Mouse (Mus musculus): ENCODE data around the gene Ggact. TPM values are rescaled to one million over a fixed set of nuclear protein-coding genes. Genes with fewer than 3 reads are reported as not detected.

Ggact gene
- polyA plus RNA-seq, 1 experiment: 49.1 TPM

DNA sequence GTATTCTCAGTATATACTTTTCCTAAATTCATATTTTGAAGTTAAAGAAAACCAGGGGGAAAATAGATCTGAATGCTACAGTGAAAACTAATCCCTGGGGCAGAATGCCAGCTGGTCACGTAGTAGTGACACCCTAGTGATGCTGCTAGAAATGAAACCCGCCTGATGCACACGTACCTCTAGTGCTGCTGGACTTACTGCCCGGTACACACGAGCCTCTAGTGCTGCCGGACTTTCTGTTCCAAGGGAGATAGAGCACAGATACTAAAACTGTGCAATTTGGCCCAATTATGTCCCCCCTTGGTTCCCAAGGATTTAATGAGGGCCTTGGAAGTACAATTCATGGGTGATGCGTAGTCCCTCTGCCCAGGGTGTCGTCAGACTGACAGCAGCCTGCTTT lies 38.5 kb downstream of the Ggact start:
- DNase-seq: no peak
- WGBS: 82% methylated on average over 8 of the region's 8 CpGs
- H3K4me3 ChIP-seq (replicated peaks; ENCODE audit: extremely low read depth, low read depth, low read length): no peak overlapping the region
- TF ChIP-seq CTCF (IDR thresholded peaks at IDR 0.05; ENCODE audit: insufficient read depth, low read length) (no peak), POLR2A (IDR thresholded peaks at IDR 0.05; ENCODE audit: borderline replicate concordance, extremely low read depth, low read depth, low read length) (no peak)
- no peaks in the 10 kb centered on the region for H3K4me1 ChIP-seq (ENCODE audit: control insufficient read depth, insufficient read depth, low read length)

DNA sequence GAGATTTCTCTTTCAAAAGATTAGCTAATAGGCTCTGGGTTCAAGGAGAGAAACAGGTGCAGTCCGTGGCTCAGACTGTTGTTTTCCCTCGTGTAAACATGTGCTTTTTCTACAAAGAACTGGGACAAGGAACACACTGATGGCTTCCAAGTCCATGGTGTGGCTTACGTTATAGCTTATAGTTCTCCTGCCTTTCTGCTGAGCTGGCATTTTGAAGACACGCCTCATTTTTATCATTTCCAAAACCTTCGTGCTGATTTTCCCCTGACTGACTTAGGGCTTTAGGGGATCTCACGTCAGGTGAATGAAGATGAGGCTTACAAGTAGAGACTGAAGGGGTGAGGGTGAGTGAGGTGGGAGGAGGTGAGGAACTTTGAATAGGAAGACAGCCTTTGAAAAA lies 40.9 kb downstream of the Ggact start:
- TF ChIP-seq POLR2A (IDR thresholded peaks at IDR 0.05; ENCODE audit: borderline replicate concordance, extremely low read depth, low read depth, low read length) (no peak), CTCF (IDR thresholded peaks at IDR 0.05; ENCODE audit: insufficient read depth, low read length) (no peak)
- no peak for DNase-seq
- 77% methylated on average over 6 of the region's 6 CpGs for WGBS
- Histone ChIP-seq H3K4me3 (replicated peaks; ENCODE audit: extremely low read depth, low read depth, low read length) (no peak overlapping the region), H3K4me1 (ENCODE audit: control insufficient read depth, insufficient read depth, low read length) (no peaks in the 10 kb centered on the region)

DNA sequence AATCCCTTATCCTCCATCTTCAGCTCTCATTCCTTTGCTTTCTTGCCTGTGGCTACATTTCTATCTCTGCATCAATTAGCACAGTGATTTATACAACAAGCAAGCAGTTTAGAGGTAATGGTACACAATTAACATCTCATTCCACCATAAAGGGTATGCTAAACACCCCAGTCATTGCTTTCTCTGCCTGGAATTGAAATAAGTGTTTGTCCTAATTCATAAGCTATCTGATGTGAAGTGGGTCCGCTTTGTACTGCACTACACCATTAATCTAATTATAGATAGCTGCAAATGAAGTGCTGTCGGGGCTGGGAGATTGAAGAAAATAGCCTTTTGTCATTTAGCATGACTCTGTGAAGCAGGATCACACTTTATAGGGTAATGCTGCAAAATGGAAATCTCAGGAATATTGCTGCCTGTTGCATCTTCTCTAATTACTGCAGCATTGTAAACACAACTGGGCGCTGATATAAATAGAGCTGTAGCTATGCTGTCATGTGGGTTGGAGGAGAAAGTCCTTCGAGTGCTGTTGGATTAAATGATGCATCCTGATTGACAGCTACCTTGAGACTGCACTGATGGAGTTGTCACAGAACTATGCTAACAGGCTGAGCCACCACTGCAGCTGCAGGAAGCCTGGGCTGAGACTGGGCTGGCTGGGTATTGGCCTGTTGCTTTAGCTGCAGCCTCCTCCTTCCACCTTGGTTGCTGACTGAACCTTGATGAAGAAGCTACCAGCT lies 41.5 kb downstream of the Ggact start:
- TF ChIP-seq CTCF (IDR thresholded peaks at IDR 0.05; ENCODE audit: insufficient read depth, low read length) (no peak), POLR2A (IDR thresholded peaks at IDR 0.05; ENCODE audit: borderline replicate concordance, extremely low read depth, low read depth, low read length) (no peak)
- no peak for DNase-seq
- Histone ChIP-seq H3K4me1 (ENCODE audit: control insufficient read depth, insufficient read depth, low read length) (no peaks in the 10 kb centered on the region), H3K4me3 (replicated peaks; ENCODE audit: extremely low read depth, low read depth, low read length) (no peak overlapping the region)
- 70% methylated on average over 4 of the region's 4 CpGs for WGBS

DNA sequence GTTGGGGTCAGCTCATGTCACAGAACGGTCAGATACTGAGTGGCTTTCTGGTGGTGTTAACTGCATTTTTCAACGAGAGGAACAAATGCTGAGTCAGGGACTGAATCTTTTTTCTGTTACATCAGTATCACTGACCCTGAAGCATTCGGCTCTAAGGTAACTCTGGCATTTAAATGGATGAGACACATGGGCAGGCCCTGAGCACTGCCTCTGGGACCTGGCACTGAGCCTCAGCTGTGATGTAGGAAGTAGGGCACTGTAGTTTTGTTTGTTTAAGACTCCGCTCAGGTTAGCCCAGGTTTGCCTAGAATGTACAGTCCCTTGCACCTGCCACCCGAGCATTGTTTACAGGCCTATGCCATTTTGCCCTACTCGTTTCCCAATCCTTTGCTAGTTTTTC lies 43.7 kb downstream of the Ggact start:
- TF ChIP-seq CTCF (IDR thresholded peaks at IDR 0.05; ENCODE audit: insufficient read depth, low read length) (no peak), POLR2A (IDR thresholded peaks at IDR 0.05; ENCODE audit: borderline replicate concordance, extremely low read depth, low read depth, low read length) (no peak)
- Histone ChIP-seq H3K4me1 (ENCODE audit: control insufficient read depth, insufficient read depth, low read length) (no peaks in the 10 kb centered on the region), H3K4me3 (replicated peaks; ENCODE audit: extremely low read depth, low read depth, low read length) (no peak overlapping the region)
- WGBS: 80% methylated on average over 6 of the region's 6 CpGs
- no peak for DNase-seq

DNA sequence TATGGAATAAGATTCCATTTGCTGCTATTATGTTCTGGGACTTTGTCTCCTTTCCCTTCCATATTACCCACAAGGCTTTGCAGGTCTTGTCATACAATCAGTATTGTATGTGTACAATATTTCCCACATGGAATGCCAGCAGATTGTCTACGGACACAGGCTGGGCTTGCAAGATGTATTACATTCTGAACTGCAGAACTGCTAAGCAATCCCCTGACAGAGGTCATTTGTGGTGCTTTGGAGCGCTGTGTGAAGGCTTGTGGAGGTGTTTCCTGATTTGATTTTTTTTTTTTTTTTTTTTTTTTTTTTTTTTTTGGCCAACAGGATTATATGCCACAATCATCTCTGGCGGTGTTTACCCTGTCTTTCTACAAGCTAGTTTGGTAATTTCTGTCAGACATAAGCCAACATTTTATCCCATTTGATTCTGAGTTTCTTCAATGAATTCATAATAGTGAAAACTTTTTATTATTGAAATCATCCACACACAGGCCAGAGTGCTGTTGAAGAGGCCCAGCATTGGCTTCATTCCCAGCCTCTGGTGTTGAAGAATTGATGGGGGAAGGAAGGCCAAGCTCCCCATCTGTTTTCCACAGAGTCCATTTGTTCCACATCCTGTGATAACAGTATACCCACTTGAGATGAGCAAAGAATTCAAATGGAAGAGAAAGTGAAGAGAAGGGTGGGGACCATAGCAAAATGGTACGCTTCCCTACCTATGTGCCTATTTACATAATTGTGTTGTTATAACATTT lies 45.8 kb downstream of the Ggact start:
- no peaks in the 10 kb centered on the region for H3K4me1 ChIP-seq (ENCODE audit: control insufficient read depth, insufficient read depth, low read length)
- WGBS: 56% methylated on average over 4 of the region's 4 CpGs
- no peak overlapping the region for H3K4me3 ChIP-seq (replicated peaks; ENCODE audit: extremely low read depth, low read depth, low read length)
- TF ChIP-seq POLR2A (IDR thresholded peaks at IDR 0.05; ENCODE audit: borderline replicate concordance, extremely low read depth, low read depth, low read length) (no peak), CTCF (IDR thresholded peaks at IDR 0.05; ENCODE audit: insufficient read depth, low read length) (no peak)
- DNase-seq: no peak

DNA sequence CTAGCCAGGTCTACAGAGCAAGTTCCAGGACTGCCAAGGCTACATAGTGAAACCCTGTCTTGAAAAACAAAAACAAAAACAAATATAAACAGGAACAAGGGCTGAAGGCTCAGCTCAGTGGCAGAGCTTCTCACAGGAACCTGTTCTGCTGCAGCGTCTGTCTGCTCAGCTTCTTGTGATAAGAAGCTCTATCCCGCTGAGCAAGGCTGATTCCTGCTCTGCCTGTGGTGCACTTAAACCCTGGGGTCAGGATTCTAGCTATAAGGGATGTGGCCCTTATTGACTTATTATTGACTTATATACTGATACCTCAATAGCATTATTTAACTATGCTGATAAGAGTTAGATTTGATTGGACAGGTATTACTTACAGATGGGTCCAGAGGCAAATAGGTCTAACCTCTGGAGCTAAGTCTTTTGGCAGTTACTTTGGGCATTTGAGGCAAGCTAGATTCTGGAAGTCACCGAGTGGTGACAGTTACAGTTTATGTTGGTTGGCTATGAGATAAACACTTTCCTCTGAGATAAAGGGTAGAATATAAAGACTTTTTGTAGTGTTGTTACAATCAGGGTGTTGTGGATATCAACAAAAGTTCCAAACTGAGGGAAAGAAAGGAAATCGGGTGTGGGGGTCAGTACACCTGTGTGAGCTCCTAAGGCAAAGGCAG lies 48.0 kb downstream of the Ggact start:
- DNase-seq: no peak
- Histone ChIP-seq H3K4me3 (replicated peaks; ENCODE audit: extremely low read depth, low read depth, low read length) (no peak overlapping the region), H3K4me1 (ENCODE audit: control insufficient read depth, insufficient read depth, low read length) (no peaks in the 10 kb centered on the region)
- TF ChIP-seq POLR2A (IDR thresholded peaks at IDR 0.05; ENCODE audit: borderline replicate concordance, extremely low read depth, low read depth, low read length) (no peak), CTCF (IDR thresholded peaks at IDR 0.05; ENCODE audit: insufficient read depth, low read length) (no peak)
- 76% methylated on average over 4 of the region's 4 CpGs for WGBS

DNA sequence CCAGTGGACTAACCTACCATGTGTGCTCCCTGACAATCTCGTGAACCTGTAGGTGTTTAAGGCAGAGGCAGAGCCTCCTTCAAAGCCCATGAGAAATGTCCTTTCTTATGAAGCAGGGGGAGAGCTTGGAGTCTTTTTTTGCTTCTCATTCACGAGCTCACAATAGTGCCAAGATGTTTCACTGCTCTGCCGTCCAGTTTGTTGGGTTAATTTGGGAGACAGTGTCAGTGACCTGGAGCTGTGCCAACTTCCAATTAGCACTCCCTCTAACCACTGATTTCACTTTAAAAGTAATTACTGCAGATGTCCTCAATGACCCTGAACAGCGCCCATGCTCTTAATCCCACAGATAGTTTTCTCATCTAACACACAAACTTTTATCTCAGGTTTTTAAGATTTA lies 50.9 kb downstream of the Ggact start:
- H3K4me1 ChIP-seq (ENCODE audit: control insufficient read depth, insufficient read depth, low read length): no peaks in the 10 kb centered on the region
- DNase-seq: no peak
- WGBS: 52% methylated on average over 4 of the region's 4 CpGs
- H3K4me3 ChIP-seq (replicated peaks; ENCODE audit: extremely low read depth, low read depth, low read length): no peak overlapping the region
- TF ChIP-seq CTCF (IDR thresholded peaks at IDR 0.05; ENCODE audit: insufficient read depth, low read length): no peak
- no peak for TF ChIP-seq POLR2A (IDR thresholded peaks at IDR 0.05; ENCODE audit: borderline replicate concordance, extremely low read depth, low read depth, low read length)

DNA sequence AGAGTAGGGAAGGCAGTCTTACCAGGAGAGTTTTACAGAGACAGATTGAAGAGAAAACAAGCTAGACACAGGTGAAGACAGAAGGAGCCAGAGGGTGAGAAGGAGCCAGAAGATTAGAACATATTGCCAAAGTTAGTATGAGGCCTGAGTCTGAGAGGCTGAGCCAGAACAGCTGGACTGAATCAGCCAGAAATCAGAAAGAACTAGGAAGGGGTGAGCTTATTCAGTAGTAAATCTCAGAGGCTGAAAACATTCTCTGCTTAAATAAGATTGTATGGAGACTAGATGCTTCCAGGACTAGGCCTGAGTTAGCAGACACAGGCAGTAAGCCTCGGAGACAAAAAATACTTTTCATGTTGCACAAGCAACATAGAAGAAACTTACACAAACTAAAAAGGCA lies 53.8 kb downstream of the Ggact start:
- DNase-seq: no peak
- TF ChIP-seq POLR2A (IDR thresholded peaks at IDR 0.05; ENCODE audit: borderline replicate concordance, extremely low read depth, low read depth, low read length): no peak
- WGBS: 63% methylated on average over 1 of the region's 1 CpGs
- Histone ChIP-seq H3K4me3 (replicated peaks; ENCODE audit: extremely low read depth, low read depth, low read length) (no peak overlapping the region), H3K4me1 (ENCODE audit: control insufficient read depth, insufficient read depth, low read length) (no peaks in the 10 kb centered on the region)

DNA sequence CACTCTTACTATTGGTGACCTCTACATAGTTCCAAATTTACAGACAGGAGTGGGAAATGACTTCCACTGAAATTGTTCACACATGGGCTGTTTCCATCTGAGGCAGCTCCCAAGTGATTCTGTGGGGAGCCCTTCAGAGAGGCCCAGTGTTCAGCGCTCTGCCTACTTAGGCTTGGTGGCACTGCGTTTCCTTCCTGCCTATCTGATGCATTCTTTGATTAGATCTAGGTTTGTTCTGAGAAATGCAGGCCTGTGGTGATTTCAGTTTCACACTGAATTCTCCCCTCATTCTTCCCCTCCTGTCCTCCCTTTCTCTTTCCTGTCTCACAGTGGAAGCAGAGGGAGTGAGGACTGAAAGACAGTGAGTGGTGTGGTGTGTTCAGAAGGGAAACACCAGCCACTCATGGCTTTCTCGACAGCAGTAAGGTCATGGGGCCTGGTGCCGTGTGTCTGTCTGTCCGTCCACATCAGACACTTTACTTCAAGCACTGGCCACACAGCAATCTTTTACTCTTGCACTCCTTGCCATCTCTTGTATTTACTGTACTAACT lies 61.0 kb downstream of the Ggact start:
- WGBS: 57% methylated on average over 5 of the region's 5 CpGs
- no peak for DNase-seq
- TF ChIP-seq POLR2A (IDR thresholded peaks at IDR 0.05; ENCODE audit: borderline replicate concordance, extremely low read depth, low read depth, low read length) (no peak), CTCF (IDR thresholded peaks at IDR 0.05; ENCODE audit: insufficient read depth, low read length) (no peak)
- Histone ChIP-seq H3K4me1 (ENCODE audit: control insufficient read depth, insufficient read depth, low read length) (no peaks in the 10 kb centered on the region; the same call in none of the 2 replicates), H3K4me3 (replicated peaks; ENCODE audit: extremely low read depth, low read depth, low read length) (no peak overlapping the region)

All from lung, adult 2 months (tissue).